Mouse (Mus musculus) limb, embryonic 12.5 days (tissue): Measurements from ENCODE around the gene Gm49373. TPM values are rescaled to one million over a fixed set of nuclear protein-coding genes. Genes with fewer than 3 reads are reported as not detected.
A peak's percentile ranks its signal among the peaks of the same experiment; 100 is the strongest.

Experiments used
- ATAC-seq: fragments of 200-750 bp; cut with Nextera tagmentation; 2 replicates; pipeline ENCODE4 v1.8.0; 2017; ENCODE audit warnings: low read depth, moderate TSS enrichment; ENCODE audit not compliant: insufficient number of reproducible peaks, insufficient read depth, low FRiP score, low TSS enrichment
- H3K27ac ChIP-seq: fragments of 300-500 bp; sonication (generic); 2 replicates; pipeline ENCODE4 v1.5.1; 2016; ENCODE audit warnings: mild to moderate bottlenecking, moderate library complexity
- H3K27me3 ChIP-seq: fragments of 300-500 bp; sonication (generic); 2 replicates; pipeline ENCODE4 v1.6.1; 2016; ENCODE audit warnings: mild to moderate bottlenecking, moderate library complexity
- H3K36me3 ChIP-seq: fragments of 300-500 bp; sonication (generic); 2 replicates; pipeline ENCODE4 v1.6.1; 2016; ENCODE audit warnings: mild to moderate bottlenecking, moderate library complexity
- H3K4me1 ChIP-seq: fragments of 300-500 bp; sonication (generic); replicated peaks from 2 replicates; pipeline ENCODE4 v1.6.1; 2016
- H3K4me2 ChIP-seq: fragments of 300-500 bp; sonication (generic); 2 replicates; pipeline ENCODE4 v1.6.1; 2016; ENCODE audit warnings: mild to moderate bottlenecking, moderate library complexity
- H3K4me3 ChIP-seq: fragments of 300-500 bp; sonication (generic); replicated peaks from 2 replicates; pipeline ENCODE4 v1.5.1; 2016; ENCODE audit warnings: mild to moderate bottlenecking
- H3K9ac ChIP-seq: fragments of 300-500 bp; sonication (generic); replicated peaks from 2 replicates; pipeline ENCODE4 v1.6.1; 2016; ENCODE audit warnings: mild to moderate bottlenecking, moderate library complexity
- H3K9me3 ChIP-seq: fragments of 300-500 bp; sonication (generic); 2 replicates; pipeline ENCODE4 v1.6.1; 2016; ENCODE audit warnings: mild to moderate bottlenecking, moderate library complexity
- WGBS: fragments of 180-500 bp; shearing (Covaris S2); methylation state at CpG from one replicate; pipeline ENCODE4 v1.1.7; 2016; 5-methylcytosine and 5-hydroxymethylcytosine counted together
- polyA plus RNA-seq: library from polyadenylated mRNA; unstranded; fragments of >200 nt; fragmentation: Nextera tagmentation; extraction: Ambion mirVana; gene quantifications from 2 replicates; pipeline ENCODE4 v1.2.1, GENCODE M21; 2016

Gm49373 gene
- 1.2 and 1.3 TPM in 2 replicates for polyA plus RNA-seq

- Histone ChIP-seq H3K4me2 (peak within 1 kb of the TSS; percentile 80), H3K9ac (peak within 1 kb of the TSS; percentile 88), H3K27me3 (no peaks in the 10 kb centered on the region), H3K36me3 (peaks cover 60% of the 10 kb centered on the region), H3K4me1 (peaks cover 9% of the 10 kb centered on the region), H3K9me3 (no peaks in the 10 kb centered on the region), H3K4me3 (peak within 1 kb of the TSS; percentile 87), H3K27ac (peak within 1 kb of the TSS; percentile 62)
- 3% methylated on average over 57 of the region's 58 CpGs for WGBS
- ATAC-seq, result peak; percentile 88
Measured at GRCm38 (mm10) chr9:21073044-21073840, at the start of gene Gm49373, which contains the start of gene Fdx1l. Gene Gm49373 (minus strand): TSS chr9:21073096. Gene Fdx1l (minus strand): TSS chr9:21073614.

GRCm38 (mm10) chr9:21121483-21121882 lies 48.6 kb upstream of the Gm49373 start:
- Histone ChIP-seq H3K4me3 (no peak overlapping the region), H3K36me3 (peaks cover 48% of the 10 kb centered on the region), H3K9me3 (no peaks in the 10 kb centered on the region), H3K27me3 (no peaks in the 10 kb centered on the region), H3K4me1 (no peaks in the 10 kb centered on the region), H3K27ac (no peak overlapping the region), H3K4me2 (no peak overlapping the region), H3K9ac (no peak overlapping the region; the same call in 1 of the 2 replicates)
- WGBS, result 89% methylated on average over 16 of the region's 16 CpGs
- no peak for ATAC-seq

- H3K4me3 ChIP-seq, result no peak overlapping the region
- peaks cover 18% of the 10 kb centered on the region for H3K36me3 ChIP-seq
- no peaks in the 10 kb centered on the region for H3K4me1 ChIP-seq
- H3K4me2 ChIP-seq, result no peak overlapping the region
- ATAC-seq, result no peak
- H3K27ac ChIP-seq, result no peak overlapping the region
- H3K9ac ChIP-seq, result no peak overlapping the region
- H3K9me3 ChIP-seq, result no peaks in the 10 kb centered on the region
- 81% methylated on average over 6 of the region's 6 CpGs for WGBS
- no peaks in the 10 kb centered on the region for H3K27me3 ChIP-seq
Measured at GRCm38 (mm10) chr9:21117073-21117472, 44.2 kb upstream of the Gm49373 start.

- 86% methylated on average over 8 of the region's 8 CpGs for WGBS
- Histone ChIP-seq H3K4me1 (no peaks in the 10 kb centered on the region), H3K27me3 (no peaks in the 10 kb centered on the region), H3K4me2 (no peak overlapping the region), H3K9ac (no peak overlapping the region), H3K27ac (no peak overlapping the region), H3K4me3 (no peak overlapping the region), H3K9me3 (no peaks in the 10 kb centered on the region), H3K36me3 (peaks cover 4% of the 10 kb centered on the region; the same call in 1 of the 2 replicates)
- no peak for ATAC-seq
Measured at GRCm38 (mm10) chr9:21115105-21115504, 42.2 kb upstream of the Gm49373 start.

- WGBS, result 89% methylated on average over 7 of the region's 7 CpGs
- H3K27ac ChIP-seq, result no peak overlapping the region
- no peak for ATAC-seq
- H3K27me3 ChIP-seq, result no peaks in the 10 kb centered on the region
- H3K36me3 ChIP-seq, result peaks cover 1% of the 10 kb centered on the region; the same call in 1 of the 2 replicates
- no peaks in the 10 kb centered on the region for H3K9me3 ChIP-seq
- H3K4me2 ChIP-seq, result no peak overlapping the region
- H3K4me1 ChIP-seq, result no peaks in the 10 kb centered on the region
- no peak overlapping the region for H3K4me3 ChIP-seq
- H3K9ac ChIP-seq, result no peak overlapping the region
Measured at GRCm38 (mm10) chr9:21114190-21114589, 41.3 kb upstream of the Gm49373 start.

- 92% methylated on average over 6 of the region's 6 CpGs for WGBS
- no peak overlapping the region for H3K4me3 ChIP-seq
- H3K4me1 ChIP-seq, result no peaks in the 10 kb centered on the region
- H3K27me3 ChIP-seq, result no peaks in the 10 kb centered on the region
- ATAC-seq, result no peak
- peaks cover 6% of the 10 kb centered on the region; the same call in 1 of the 2 replicates for H3K36me3 ChIP-seq
- no peak overlapping the region for H3K27ac ChIP-seq
- H3K9me3 ChIP-seq, result no peaks in the 10 kb centered on the region
- no peak overlapping the region for H3K9ac ChIP-seq
- H3K4me2 ChIP-seq, result no peak overlapping the region
Measured at GRCm38 (mm10) chr9:21113751-21114150, 40.9 kb upstream of the Gm49373 start.

GRCm38 (mm10) chr9:21107607-21108237 lies 34.8 kb upstream of the Gm49373 start:
- Histone ChIP-seq H3K4me3 (no peak overlapping the region), H3K4me1 (no peaks in the 10 kb centered on the region), H3K9me3 (no peaks in the 10 kb centered on the region), H3K36me3 (peaks cover 17% of the 10 kb centered on the region), H3K27ac (no peak overlapping the region), H3K27me3 (no peaks in the 10 kb centered on the region), H3K4me2 (no peak overlapping the region), H3K9ac (no peak overlapping the region)
- ATAC-seq, result no peak
- WGBS, result 44% methylated on average over 23 of the region's 23 CpGs

- Histone ChIP-seq H3K9me3 (no peaks in the 10 kb centered on the region), H3K27me3 (no peaks in the 10 kb centered on the region), H3K4me2 (no peak overlapping the region), H3K9ac (no peak overlapping the region), H3K4me3 (no peak overlapping the region), H3K36me3 (peaks cover 17% of the 10 kb centered on the region), H3K4me1 (no peaks in the 10 kb centered on the region; the same call in 1 of the 2 replicates), H3K27ac (no peak overlapping the region)
- ATAC-seq, result no peak
- WGBS, result 75% methylated on average over 5 of the region's 5 CpGs
Measured at GRCm38 (mm10) chr9:21105760-21106564, 33.1 kb upstream of the Gm49373 start.

GRCm38 (mm10) chr9:21104814-21105213 lies 31.9 kb upstream of the Gm49373 start:
- H3K9ac ChIP-seq, result no peak overlapping the region

GRCm38 (mm10) chr9:21102076-21102475 lies 29.2 kb upstream of the Gm49373 start:
- ATAC-seq, result no peak
- Histone ChIP-seq H3K9ac (no peak overlapping the region), H3K9me3 (no peaks in the 10 kb centered on the region), H3K4me3 (no peak overlapping the region), H3K4me2 (no peak overlapping the region), H3K27me3 (no peaks in the 10 kb centered on the region), H3K4me1 (no peaks in the 10 kb centered on the region; the same call in 1 of the 2 replicates), H3K36me3 (peaks cover 7% of the 10 kb centered on the region; the same call in 1 of the 2 replicates), H3K27ac (no peak overlapping the region)
- 90% methylated on average over 2 of the region's 2 CpGs for WGBS

More at GRCm38 (mm10) chr9:21104814-21105213, 31.9 kb upstream of the Gm49373 start:
- Histone ChIP-seq H3K27ac (no peak overlapping the region), H3K4me1 (no peaks in the 10 kb centered on the region; the same call in 1 of the 2 replicates), H3K4me3 (no peak overlapping the region), H3K9me3 (no peaks in the 10 kb centered on the region), H3K4me2 (no peak overlapping the region), H3K27me3 (no peaks in the 10 kb centered on the region), H3K36me3 (peaks cover 17% of the 10 kb centered on the region)
- no peak for ATAC-seq
- WGBS, result 85% methylated on average over 6 of the region's 6 CpGs
